In the genomic region with DNA sequence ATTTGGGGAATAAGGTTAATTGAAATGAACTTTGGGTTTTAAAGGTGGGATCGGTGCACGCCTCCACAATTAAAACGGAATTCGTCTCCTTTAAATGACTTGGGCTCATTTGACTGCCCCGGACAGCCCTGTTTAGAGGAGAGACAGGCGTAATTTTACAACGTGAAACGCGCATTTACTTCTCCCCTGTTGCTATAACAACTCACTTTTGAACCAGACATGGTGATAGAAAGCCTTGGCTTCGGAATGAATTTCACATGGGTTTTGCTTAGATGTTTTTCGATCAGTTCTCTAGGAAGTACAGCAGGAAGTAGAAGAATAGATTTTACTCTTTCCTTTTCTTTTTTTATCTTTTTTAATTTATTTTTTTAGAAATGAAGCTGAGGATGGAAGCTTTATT, we compare ENCODE assay signal across 26 mouse cellular contexts.
"Had no signal": no experiment of that assay in that cellular context is flagged by ENCODE, and none has a peak within 500 bp of the region (broad histone marks: within the 10 kb centered on the region; RNA-seq: fewer than 3 reads in every experiment).

No protein-coding gene starts in this region.

- ATAC-seq: hindbrain, postnatal 0 days; intestine, embryonic 16.5 days; liver, embryonic 12.5 days had no signal

- H3K27me3 ChIP-seq: heart, embryonic 13.5 days; heart, embryonic 15.5 days; hindbrain, embryonic 13.5 days; hindbrain, embryonic 15.5 days; kidney, embryonic 15.5 days; limb, embryonic 13.5 days; limb, embryonic 15.5 days; liver, embryonic 12.5 days had no signal

- H3K4me3 ChIP-seq: gastrocnemius, adult 2 months; heart, adult 2 months; heart, embryonic 13.5 days; heart, embryonic 15.5 days; hindbrain, embryonic 13.5 days; hindbrain, embryonic 15.5 days; kidney, embryonic 15.5 days; limb, embryonic 13.5 days; limb, embryonic 15.5 days; liver, embryonic 12.5 days had no signal

- H3K4me1 ChIP-seq: heart, embryonic 13.5 days; heart, embryonic 15.5 days; hindbrain, embryonic 13.5 days; hindbrain, embryonic 15.5 days; kidney, embryonic 15.5 days; limb, embryonic 13.5 days; limb, embryonic 15.5 days; liver, embryonic 12.5 days had no signal

- H3K4me2 ChIP-seq: heart, embryonic 11.5 days; heart, embryonic 13.5 days; heart, embryonic 15.5 days; hindbrain, embryonic 13.5 days; hindbrain, embryonic 15.5 days; kidney, embryonic 15.5 days; limb, embryonic 13.5 days; limb, embryonic 15.5 days; liver, embryonic 12.5 days had no signal

- DNase-seq: gastrocnemius, adult 2 months; gastrocnemius, postnatal 14 days; gastrocnemius, postnatal 36 days; heart, adult 2 months; heart, postnatal 14 days; heart, postnatal 36 days; kidney, adult 11 months; kidney, adult 8-10 months; kidney, postnatal 14 days; kidney, postnatal 36 days; layer of hippocampus, postnatal 36 days; left cerebral cortex, postnatal 4 days; lung, adult 18-20 months had no signal

- H3K36me3 ChIP-seq: heart, embryonic 13.5 days; heart, embryonic 15.5 days; hindbrain, embryonic 13.5 days; hindbrain, embryonic 15.5 days; kidney, embryonic 15.5 days; limb, embryonic 13.5 days; limb, embryonic 15.5 days; liver, embryonic 12.5 days had no signal

- H3K27ac ChIP-seq: gastrocnemius, adult 2 months; heart, adult 2 months; heart, embryonic 13.5 days; heart, embryonic 15.5 days; hindbrain, embryonic 13.5 days; hindbrain, embryonic 15.5 days; hindbrain, postnatal 0 days; kidney, embryonic 15.5 days; kidney, postnatal 0 days; limb, embryonic 13.5 days; limb, embryonic 15.5 days; liver, embryonic 12.5 days; liver, embryonic 14.5 days had no signal

- H3K9me3 ChIP-seq: heart, embryonic 13.5 days; heart, embryonic 15.5 days; hindbrain, embryonic 13.5 days; hindbrain, embryonic 15.5 days; kidney, embryonic 15.5 days; limb, embryonic 13.5 days; limb, embryonic 15.5 days; liver, embryonic 12.5 days had no signal

- H3K9ac ChIP-seq: heart, embryonic 13.5 days; heart, embryonic 15.5 days; hindbrain, embryonic 13.5 days; hindbrain, embryonic 15.5 days; kidney, embryonic 15.5 days; limb, embryonic 13.5 days; limb, embryonic 15.5 days; liver, embryonic 12.5 days; liver, embryonic 14.5 days had no signal
